Mouse (Mus musculus): ENCODE data around the gene Med22. TPM values are rescaled to one million over a fixed set of nuclear protein-coding genes. Genes with fewer than 3 reads are reported as not detected.
A peak's percentile ranks its signal among the peaks of the same experiment; 100 is the strongest.

Gene Med22
- total and polyA plus RNA-seq, 2 experiments from 2014 or later: 119 to 144 TPM

GRCm38 (mm10) chr2:26952193-26952592 is 41.7 kb upstream of the Med22 start:
- Histone ChIP-seq H3K9me3 (ENCODE audit: low read length) (no peaks in the 10 kb centered on the region), H3K4me3 (ENCODE audit: low read depth, low read length) (no peak overlapping the region), H3K4me1 (ENCODE audit: insufficient read depth, low read length) (no peaks in the 10 kb centered on the region), H3K27ac (ENCODE audit: low read depth, low read length) (no peak overlapping the region), H3K27me3 (ENCODE audit: insufficient read depth, low read length) (no peaks in the 10 kb centered on the region), H3K36me3 (ENCODE audit: insufficient read depth, low read length) (peaks cover 57% of the 10 kb centered on the region), H3K4me2 (ENCODE audit: low read depth, low read length, poor library complexity, severe bottlenecking) (no peak overlapping the region), H3K9ac (replicated peaks; ENCODE audit: low read length, poor library complexity, severe bottlenecking) (no peak overlapping the region)
- DNase-seq (ENCODE audit: low spot score) (no peak), ATAC-seq (ENCODE audit: low FRiP score) (no peak)
- 91% methylated on average over 4 of the region's 4 CpGs for WGBS
- no peak for TF ChIP-seq CTCF (IDR thresholded peaks at IDR 0.05)

- Histone ChIP-seq H3K36me3 (ENCODE audit: insufficient read depth, low read length) (peaks cover 52% of the 10 kb centered on the region), H3K27me3 (ENCODE audit: insufficient read depth, low read length) (no peaks in the 10 kb centered on the region)
Measured at GRCm38 (mm10) chr2:26951346-26951905, 40.9 kb upstream of the Med22 start.

DNA sequence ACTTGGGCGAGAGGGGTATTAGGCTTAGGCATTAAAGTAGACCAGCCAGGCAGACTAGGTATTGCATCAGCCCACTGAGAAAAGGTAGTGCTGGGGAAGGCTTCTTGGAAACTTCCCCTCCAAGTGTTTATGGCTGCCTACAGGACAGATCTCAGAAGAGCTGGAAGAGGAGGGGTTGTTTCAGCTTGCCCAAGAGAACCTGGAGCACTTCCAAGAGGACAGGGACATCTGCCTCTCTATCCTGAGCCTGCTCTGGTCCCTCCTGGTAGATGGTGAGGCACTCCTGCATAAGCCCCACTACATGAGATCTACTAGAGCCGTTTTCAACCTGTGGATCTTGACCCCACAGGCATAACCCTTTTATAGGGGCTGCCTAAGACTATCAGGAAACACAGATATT is 39.9 kb upstream of the Med22 start:
- Histone ChIP-seq H3K27ac (ENCODE audit: low read depth, low read length) (no peak overlapping the region), H3K27me3 (ENCODE audit: insufficient read depth, low read length) (no peaks in the 10 kb centered on the region), H3K4me3 (ENCODE audit: low read depth, low read length) (no peak overlapping the region), H3K4me2 (ENCODE audit: low read depth, low read length, poor library complexity, severe bottlenecking) (no peak overlapping the region), H3K9me3 (ENCODE audit: low read length) (no peaks in the 10 kb centered on the region), H3K4me1 (ENCODE audit: insufficient read depth, low read length) (no peaks in the 10 kb centered on the region), H3K36me3 (ENCODE audit: insufficient read depth, low read length) (peaks cover 44% of the 10 kb centered on the region), H3K9ac (replicated peaks; ENCODE audit: low read length, poor library complexity, severe bottlenecking) (no peak overlapping the region)
- no peak for DNase-seq (ENCODE audit: low spot score)
- 84% methylated on average over 2 of the region's 2 CpGs for WGBS
- no peak for TF ChIP-seq CTCF (IDR thresholded peaks at IDR 0.05)
- no peak for ATAC-seq (ENCODE audit: low FRiP score)

More at GRCm38 (mm10) chr2:26951346-26951905, 40.9 kb upstream of the Med22 start:
- no peaks in the 10 kb centered on the region for H3K9me3 ChIP-seq (ENCODE audit: low read length)
- WGBS: 88% methylated on average over 8 of the region's 8 CpGs
- no peak overlapping the region for H3K4me3 ChIP-seq (ENCODE audit: low read depth, low read length)
- ATAC-seq (ENCODE audit: low FRiP score) (no peak), DNase-seq (ENCODE audit: low spot score) (no peak)
- H3K9ac ChIP-seq (replicated peaks; ENCODE audit: low read length, poor library complexity, severe bottlenecking): no peak overlapping the region
- no peak overlapping the region for H3K4me2 ChIP-seq (ENCODE audit: low read depth, low read length, poor library complexity, severe bottlenecking)
- no peak for TF ChIP-seq CTCF (IDR thresholded peaks at IDR 0.05)
- H3K4me1 ChIP-seq (ENCODE audit: insufficient read depth, low read length): no peaks in the 10 kb centered on the region
- no peak overlapping the region for H3K27ac ChIP-seq (ENCODE audit: low read depth, low read length)

DNA sequence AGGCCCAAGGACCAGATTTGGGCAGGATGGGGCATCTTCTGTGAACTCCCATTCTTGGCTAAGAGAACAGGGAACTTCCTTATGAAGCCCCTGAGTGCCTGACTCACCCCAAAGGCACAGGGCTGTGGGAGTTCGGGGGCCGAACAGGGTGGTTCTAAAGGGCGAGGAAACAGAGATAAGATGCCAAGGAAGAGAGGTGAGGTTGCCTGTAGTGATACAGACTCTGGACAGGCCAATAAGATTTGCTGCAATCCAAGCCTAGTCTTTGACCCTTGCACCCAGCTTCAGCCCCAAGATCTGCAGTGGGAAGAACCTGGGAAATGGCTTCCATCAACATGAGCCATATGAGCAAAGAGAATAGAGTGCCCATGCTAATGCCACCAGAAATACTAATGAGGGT is 32.8 kb upstream of the Med22 start:
- ATAC-seq (ENCODE audit: low FRiP score): no peak
- WGBS: 85% methylated on average over 3 of the region's 3 CpGs
- H3K4me3 ChIP-seq (ENCODE audit: low read depth, low read length): no peak overlapping the region
- H3K27ac ChIP-seq (ENCODE audit: low read depth, low read length): no peak overlapping the region
- no peaks in the 10 kb centered on the region for H3K4me1 ChIP-seq (ENCODE audit: insufficient read depth, low read length)
- H3K4me2 ChIP-seq (ENCODE audit: low read depth, low read length, poor library complexity, severe bottlenecking): no peak overlapping the region
- TF ChIP-seq CTCF (IDR thresholded peaks at IDR 0.05): no peak
- DNase-seq (ENCODE audit: low spot score): no peak
- 0 out of 2 replicates have a peak, but pooled peaks cover 5% of the 10 kb centered on the region for H3K36me3 ChIP-seq (ENCODE audit: insufficient read depth, low read length)
- H3K9ac ChIP-seq (replicated peaks; ENCODE audit: low read length, poor library complexity, severe bottlenecking): no peak overlapping the region
- no peaks in the 10 kb centered on the region for H3K9me3 ChIP-seq (ENCODE audit: low read length)
- H3K27me3 ChIP-seq (ENCODE audit: insufficient read depth, low read length): no peaks in the 10 kb centered on the region

DNA sequence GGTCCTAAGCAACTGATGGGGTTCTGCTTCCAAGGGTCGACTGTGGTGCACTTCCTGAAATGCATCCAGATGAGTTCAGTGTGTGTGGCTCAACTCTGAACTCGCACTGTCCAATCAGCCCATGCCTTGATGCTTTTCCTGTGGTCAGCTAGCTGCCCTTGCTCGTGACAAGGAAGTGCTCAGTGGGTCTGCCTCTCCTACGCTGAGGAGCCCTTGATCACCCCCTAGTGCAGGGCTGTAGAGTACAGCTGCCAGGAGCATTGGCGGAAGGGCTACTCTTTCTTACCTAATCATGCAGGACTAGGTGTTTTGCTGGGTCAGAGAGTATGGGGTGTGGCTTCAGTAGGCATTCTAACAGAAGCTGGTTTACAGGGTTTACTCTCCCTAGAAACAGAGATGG is 31.1 kb upstream of the Med22 start:
- 0 out of 2 replicates have a peak, but pooled peaks have one; percentile 4 for TF ChIP-seq CTCF (IDR thresholded peaks at IDR 0.05)
- no peaks in the 10 kb centered on the region for H3K4me1 ChIP-seq (ENCODE audit: insufficient read depth, low read length)
- WGBS: 41% methylated on average over 5 of the region's 5 CpGs
- no peak overlapping the region for H3K4me3 ChIP-seq (ENCODE audit: low read depth, low read length)
- H3K9me3 ChIP-seq (ENCODE audit: low read length): no peaks in the 10 kb centered on the region
- no peak overlapping the region for H3K4me2 ChIP-seq (ENCODE audit: low read depth, low read length, poor library complexity, severe bottlenecking)
- no peaks in the 10 kb centered on the region for H3K27me3 ChIP-seq (ENCODE audit: insufficient read depth, low read length)
- H3K27ac ChIP-seq (ENCODE audit: low read depth, low read length): no peak overlapping the region
- no peak for DNase-seq (ENCODE audit: low spot score)
- H3K9ac ChIP-seq (replicated peaks; ENCODE audit: low read length, poor library complexity, severe bottlenecking): no peak overlapping the region
- no peak for ATAC-seq (ENCODE audit: low FRiP score)
- no peaks in the 10 kb centered on the region for H3K36me3 ChIP-seq (ENCODE audit: insufficient read depth, low read length)

DNA sequence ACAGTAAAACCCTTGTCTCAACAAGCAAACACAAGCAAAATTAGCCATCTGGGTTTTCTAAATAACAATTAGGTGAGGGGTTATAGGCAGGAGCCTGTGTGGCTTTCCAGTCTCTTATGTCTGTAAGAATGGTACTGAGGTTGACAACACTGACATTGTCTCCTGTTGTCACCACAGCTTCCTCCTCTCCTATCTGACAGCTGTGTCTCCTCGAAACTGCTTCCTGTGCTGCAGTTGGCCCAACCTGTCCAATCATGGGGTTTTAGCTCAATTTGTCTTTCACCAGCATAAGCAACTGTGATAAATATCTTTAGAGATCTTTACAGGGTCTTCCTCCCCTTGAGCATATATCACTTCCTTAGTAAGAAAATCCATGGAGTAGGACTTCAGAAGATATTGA is 25.9 kb upstream of the Med22 start:
- no peak overlapping the region for H3K4me3 ChIP-seq (ENCODE audit: low read depth, low read length)
- no peak overlapping the region for H3K4me2 ChIP-seq (ENCODE audit: low read depth, low read length, poor library complexity, severe bottlenecking)
- ATAC-seq (ENCODE audit: low FRiP score) (no peak), DNase-seq (ENCODE audit: low spot score) (no peak)
- no peaks in the 10 kb centered on the region for H3K27me3 ChIP-seq (ENCODE audit: insufficient read depth, low read length)
- H3K36me3 ChIP-seq (ENCODE audit: insufficient read depth, low read length): no peaks in the 10 kb centered on the region
- 62% methylated on average over 1 of the region's 1 CpGs for WGBS
- TF ChIP-seq CTCF (IDR thresholded peaks at IDR 0.05): no peak
- H3K4me1 ChIP-seq (ENCODE audit: insufficient read depth, low read length): peaks cover 5% of the 10 kb centered on the region; the same call in 1 of the 2 replicates
- no peak overlapping the region for H3K27ac ChIP-seq (ENCODE audit: low read depth, low read length)
- no peaks in the 10 kb centered on the region for H3K9me3 ChIP-seq (ENCODE audit: low read length)
- no peak overlapping the region for H3K9ac ChIP-seq (replicated peaks; ENCODE audit: low read length, poor library complexity, severe bottlenecking)

Data from midbrain, postnatal 0 days (tissue).